Mouse (Mus musculus): ENCODE measurements at regions not wholly inside any gene's neighbourhood (a gene's known extent, or its start where the extent isn't known, plus 50 kb on each side); places are given as distances from the start of the nearest gene placed in this dataset.

DNA sequence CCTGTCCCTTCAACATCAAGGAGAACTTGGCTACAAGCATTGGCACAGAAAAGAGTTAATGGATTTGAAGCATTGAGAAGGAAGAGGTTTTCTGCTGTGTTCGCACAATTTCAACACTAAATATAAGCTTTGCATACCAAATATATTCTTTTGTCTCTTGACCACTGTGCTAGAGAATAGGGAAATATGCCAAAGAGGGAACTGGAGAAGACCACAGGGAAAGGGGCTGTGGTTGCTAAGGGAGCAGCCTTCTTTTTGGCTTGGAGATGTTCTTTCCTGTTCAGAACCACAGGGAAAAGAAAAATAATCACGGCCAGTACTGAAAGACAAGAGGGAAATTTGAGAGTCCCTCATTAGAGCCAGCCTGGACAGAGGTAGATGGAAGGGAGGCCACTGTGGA lies 352.8 kb downstream of the Kctd12 start:
- DNase-seq (ENCODE audit: low read depth, low spot score): no peak

DNA sequence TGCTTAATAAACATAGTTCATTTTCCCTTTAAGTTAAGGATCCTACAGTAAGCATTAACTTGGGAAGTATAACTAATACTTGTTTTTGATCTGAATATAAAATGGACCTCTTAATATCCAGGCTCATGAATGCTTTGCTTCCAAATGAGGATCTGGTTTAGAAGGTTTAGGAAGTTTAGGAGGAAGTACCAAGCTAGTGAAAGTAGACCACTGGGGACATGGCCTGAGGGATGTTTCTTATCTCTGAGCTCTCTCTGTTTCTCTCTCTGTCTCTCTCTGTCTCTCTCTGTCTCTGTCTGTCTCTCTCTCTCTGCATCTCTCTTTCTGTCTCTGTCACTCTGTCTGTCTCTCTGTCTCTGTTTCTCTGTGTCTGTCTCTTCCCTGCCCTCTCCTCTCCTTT lies 360.9 kb downstream of the Kctd12 start:
- no peak for DNase-seq (ENCODE audit: low read depth, low spot score)

DNA sequence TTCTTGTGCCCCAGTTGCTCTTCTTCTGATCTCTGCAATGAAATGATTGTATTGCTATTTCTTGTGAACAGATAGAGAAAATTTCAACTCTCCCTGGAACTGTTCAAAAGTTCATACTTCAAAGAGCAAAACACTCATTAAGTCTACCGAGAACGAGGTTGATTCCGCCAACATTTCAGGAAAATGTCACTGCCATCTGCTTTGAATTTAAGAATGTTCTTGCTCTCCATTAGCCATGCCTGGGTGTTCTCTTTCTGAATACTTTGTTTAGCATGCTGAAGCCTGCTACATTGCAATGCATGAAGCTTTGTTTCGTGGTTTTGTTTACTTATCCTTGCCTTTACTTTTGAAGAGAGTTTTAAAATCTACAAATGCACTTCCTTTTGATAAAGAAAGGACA lies 363.4 kb downstream of the Kctd12 start:
- no peak for DNase-seq (ENCODE audit: low read depth, low spot score)

DNA sequence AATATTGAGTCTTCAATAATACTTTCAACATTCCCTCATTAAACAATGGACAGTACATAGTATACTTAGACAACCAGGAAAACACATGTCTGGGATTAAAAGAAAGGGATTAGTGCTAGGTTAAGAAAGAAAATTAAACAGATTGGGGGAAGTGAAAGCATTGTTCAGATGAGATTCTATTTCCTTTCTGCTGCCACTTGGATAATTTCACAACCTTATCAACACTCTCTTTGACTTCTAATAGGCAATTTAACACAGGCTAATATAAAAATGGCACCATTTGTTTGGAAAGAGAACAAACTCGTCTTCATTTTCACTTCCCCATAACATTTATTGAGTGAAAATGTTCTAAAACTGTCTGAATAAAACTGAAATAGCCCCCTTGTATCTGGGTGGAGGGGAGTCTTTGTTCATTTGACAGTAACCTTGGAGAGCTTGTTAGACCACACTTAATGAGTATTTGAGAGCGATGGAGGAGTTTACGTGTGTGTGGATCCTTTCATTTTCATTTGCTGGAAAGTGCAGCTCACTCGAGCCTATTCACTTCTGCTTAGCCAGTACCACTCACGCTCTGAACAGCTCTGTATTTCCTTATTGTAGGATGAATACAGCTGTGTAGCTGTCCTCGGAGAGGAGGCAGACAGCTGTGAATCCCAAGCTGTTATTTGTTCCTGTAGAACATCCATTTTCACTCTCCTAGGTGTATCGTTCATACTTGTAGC lies 366.7 kb downstream of the Kctd12 start:
- no peak for DNase-seq (ENCODE audit: low read depth, low spot score)

DNA sequence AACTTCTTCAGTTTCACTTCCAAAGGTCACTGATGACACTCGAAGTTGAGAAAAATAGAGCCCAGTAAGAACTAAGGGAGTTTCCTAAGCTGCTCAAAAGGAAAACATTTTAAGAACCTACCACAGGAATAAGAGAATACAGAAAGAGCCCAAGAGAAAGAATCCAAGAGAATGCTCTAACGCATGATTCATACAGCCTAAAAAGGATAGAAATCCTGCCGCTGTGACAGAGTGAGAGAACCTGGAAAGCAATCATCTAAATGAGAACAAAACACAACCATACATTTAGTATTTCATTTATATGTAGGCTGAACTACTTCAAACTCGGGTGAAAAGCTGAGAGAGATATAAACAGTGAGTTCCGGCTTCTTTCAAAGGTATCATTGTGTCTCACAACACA lies 376.4 kb downstream of the Kctd12 start:
- no peak for DNase-seq (ENCODE audit: low read depth, low spot score)

DNA sequence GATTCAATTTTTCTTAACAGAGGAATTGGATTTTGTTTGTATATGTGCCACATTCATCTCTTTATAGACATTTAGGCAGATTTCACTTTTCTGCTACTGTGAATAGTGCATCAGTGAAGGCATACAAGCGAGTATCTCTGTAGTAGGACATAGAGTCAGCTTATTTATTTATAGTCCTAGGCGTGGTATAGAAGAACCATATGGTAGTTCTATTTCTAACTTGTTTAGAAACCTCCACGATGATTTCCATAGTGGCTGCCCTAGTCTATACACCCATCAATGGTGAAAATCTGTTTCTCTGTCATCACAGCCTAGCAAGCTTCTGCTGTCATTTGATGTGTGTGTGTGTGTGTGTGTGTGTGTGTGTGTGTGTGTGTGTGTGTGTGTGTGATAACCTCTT lies 387.6 kb downstream of the Kctd12 start:
- DNase-seq (ENCODE audit: low read depth, low spot score): no peak

DNA sequence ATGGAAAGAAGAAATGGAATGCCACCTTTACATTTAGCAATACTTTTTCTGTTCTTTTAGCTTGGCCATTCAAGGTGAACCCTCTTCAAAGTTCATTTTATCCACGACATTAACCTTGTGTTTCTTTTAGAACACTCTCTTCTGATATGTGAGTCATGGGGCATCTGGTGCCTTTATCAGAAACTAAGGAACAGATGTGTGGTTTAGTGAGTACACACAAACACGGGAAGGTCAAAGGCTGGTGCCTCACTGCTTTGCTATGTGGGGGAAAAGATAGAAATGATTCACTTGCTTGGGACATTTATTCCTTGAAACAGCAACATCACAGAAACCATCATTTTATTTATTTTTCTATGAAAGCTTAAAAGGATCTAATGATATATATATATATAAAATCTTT lies 428.7 kb downstream of the Kctd12 start:
- DNase-seq (ENCODE audit: low read depth, low spot score): no peak

DNA sequence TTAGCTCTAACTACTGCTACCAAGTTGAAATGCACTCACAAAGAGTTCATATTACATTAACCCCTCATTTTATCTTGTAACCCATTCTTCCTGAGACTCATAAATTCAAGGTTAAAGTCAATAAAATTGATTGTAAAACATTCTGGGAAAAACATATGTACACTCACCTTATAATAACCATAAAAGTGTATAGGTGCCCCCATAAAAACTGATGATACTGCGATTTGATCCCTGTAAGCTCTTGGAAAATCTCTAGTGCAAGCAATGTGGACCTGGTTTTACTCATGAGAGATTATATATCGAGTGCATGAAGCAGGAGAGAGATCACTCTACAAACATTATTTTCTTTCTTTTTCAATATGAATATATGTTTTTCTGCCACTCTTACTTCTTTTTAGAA lies 429.8 kb downstream of the Kctd12 start:
- no peak for DNase-seq (ENCODE audit: low read depth, low spot score)

DNA sequence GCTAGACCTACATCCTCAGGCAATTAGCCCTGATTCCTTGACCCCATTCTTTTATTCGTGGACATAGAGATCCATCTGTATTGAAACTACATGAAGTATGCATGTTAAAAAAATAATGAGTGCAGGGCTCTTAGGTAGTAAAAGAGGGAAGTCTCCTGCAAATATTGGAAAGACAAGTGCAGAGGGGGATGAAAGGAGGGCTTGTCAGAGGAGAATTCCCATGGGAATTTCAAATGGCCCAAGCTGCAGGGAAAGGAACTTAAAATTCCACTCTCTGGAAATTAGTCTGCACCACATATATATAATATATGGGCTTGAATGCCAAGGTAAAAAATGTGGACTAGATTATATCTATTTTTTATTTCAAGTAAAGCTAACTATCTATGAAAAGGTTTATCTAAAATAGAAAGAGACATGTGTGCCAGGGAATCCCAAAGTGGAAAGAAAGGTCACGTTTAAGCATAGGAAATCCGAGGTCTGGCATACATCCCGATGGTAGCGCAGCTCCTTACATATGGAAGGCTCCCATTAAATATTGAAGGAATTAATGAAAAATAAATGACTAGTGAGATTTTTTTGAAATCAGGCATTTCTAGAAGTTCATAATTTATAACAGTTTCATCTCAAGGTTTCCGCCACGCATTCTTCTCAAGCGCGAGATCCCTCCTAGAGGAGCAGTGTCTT lies 457.4 kb downstream of the Kctd12 start:
- DNase-seq (ENCODE audit: low read depth, low spot score): no peak

DNA sequence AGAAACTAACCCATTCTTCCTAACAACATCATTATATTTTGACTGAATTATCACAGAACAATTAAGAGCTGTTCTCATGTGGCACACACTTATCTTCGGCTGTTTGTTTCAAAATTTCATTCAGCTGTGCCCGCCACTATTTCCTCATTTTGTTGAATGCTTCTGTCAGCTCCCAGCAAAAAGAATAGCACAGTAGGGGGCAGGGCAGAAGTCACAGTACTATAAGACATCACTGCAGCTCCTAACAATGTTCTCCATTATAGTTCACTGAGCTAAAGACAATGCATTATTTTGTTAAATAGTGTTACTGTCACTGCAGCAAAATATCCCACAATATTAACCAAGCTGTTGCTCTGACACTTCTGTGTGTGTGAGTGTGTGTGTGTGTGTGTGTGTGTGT lies 465.7 kb downstream of the Kctd12 start:
- no peak for DNase-seq (ENCODE audit: low read depth, low spot score)

DNA sequence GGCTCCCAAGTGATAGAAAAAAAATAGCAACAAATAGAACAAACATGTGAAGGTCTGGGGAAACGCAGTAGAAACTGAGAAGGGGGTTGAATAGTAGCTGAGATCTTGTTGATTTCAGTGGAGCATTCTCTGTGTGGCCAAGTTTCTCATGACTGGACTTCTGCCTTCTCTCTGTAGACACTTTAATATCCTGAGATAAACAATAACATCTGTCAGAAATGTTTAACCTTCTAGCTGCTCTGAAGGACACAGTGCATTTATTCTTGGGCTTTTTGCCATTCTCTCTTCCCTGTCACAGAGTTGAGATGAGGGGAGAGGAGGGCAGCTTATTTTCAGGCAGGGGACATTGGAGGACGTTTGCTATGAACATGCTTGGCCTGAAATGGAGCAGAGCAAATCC lies 467.9 kb downstream of the Kctd12 start:
- DNase-seq (ENCODE audit: low read depth, low spot score): no peak

DNA sequence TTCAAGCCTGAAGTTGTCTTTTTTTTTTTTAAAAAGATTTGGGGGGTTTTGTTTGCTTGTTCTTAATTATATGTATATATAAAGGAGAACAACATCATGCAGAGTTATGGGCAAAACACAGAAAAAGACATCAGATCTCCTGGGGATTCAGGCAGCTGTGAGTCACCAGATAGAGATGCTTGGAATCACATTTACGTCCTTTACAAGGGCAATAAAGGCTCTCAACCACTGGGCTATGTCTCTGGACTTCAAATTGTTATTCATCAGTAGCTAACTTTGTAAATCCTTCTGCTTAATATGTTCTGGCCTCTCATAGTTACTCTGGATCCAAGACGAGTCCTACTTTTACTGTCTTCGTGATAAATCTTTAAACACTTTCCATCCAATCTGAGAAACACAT lies 469.8 kb downstream of the Kctd12 start:
- DNase-seq (ENCODE audit: low read depth, low spot score): no peak

DNA sequence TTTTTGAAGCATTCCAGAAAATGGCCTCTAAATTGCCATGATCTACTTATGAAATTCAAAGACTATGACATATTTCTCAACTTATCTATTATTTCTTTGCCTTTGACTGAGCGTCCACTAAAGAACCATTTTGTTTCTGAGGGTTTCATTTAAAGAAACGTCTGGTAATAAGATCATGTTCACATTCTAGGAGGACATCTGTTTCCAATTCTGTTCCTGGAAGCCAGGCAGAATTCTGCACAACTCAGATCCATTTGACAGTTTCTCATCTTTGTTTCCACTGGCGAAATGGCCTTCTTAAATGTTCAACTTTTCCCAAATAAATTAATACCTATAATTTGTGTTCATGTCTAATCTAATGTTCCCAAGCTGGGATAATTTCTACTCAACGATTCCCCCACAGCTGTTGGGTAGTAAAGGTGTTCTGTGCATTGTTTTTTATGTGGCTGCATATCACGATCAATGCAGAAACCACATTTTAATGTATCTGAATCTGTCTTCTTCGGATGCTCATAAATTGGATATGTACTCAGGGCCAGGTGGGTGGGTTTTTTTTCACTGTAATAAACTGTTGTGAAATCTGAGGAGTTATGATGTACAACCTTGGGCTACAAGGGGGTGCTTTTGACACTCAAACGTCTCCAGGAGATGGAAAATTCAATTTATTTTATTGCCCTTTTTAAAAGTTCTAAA lies 470.6 kb downstream of the Kctd12 start:
- DNase-seq (ENCODE audit: low read depth, low spot score): no peak

DNA sequence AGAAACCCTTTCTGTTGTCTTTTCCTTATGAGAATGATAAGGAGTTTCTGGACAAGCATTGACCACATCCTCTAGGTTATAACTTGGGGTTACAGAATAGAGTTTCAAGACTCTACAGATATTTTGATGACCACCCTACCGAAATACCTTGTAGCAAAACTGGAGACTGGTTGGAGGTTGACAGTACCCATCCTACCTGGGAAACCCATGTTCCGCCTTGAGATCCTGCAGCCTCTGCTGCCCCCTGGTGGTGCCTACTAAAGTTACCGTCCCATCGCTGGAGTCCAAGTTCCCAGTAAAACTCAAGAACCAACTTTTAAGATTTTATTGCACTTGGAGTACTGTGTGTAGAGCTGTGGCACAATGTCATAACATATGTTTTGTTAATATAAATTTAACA lies 472.1 kb downstream of the Kctd12 start:
- DNase-seq (ENCODE audit: low read depth, low spot score): peak; percentile 29

DNA sequence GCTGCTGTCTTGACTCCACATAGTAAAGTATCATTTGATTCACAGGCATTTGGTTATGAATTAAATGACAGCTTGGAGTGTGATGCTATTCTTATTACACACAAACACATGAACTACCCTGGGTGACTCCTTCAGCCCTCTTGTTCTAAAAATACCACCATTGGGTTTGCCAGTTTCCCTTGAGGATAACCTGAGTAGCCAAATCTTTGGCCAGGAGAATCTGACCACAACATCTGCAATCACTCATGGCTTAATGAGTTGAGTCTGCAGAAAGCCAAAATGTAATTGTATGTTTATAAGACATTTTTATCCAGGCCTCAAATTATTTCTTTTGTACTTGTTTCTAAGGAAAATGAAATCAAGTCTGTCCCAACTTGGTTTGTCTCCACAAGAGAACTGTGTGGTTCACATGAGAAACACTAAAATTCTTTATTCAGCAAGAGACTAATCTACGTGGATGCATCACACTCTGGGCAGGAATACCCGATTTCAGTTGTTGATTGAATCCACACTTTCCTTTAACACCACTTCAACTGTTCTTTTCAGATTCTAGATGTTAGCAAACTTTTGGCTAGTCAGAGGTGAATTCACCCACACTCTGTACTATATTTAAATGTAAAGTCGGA lies 476.6 kb downstream of the Kctd12 start:
- no peak for DNase-seq (ENCODE audit: low read depth, low spot score)

DNA sequence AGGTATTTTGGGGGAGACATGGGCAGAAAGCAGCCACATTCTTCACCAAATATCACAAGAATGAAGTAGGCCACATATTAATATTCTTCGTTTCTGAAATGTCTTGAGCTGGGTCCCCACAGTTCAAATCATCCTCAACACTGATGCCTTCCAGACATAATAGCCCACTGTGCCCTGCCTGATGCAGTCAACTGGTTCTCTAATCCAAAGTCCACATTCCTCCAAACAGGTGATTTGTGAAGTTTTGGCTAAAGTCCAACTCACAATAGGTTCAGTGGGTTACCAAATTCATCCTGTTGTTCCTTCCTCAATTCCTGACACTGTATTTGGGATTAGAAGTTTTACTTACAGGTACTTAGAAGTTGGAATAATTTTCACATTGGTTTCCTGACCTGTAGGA lies 485.3 kb downstream of the Kctd12 start:
- no peak for DNase-seq (ENCODE audit: low read depth, low spot score)

DNA sequence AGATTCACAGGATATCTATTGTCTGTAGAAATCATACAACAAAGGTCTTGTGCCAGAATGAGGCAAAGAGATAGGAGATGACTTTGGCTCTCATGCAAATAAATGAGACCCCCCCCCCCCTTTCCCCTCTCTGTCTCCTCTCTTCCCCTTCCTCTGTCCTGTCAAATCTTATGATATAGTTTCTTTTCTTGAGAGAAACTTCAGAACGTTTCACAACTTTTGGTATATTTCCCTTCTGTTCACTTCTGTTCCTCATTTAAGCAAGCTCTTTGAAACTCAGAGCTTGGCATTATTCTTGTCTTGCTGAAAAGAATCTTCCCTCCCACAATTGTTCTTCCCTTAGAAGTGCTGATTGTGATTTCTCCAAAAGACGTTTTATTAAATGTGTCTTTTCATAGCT lies 490.1 kb downstream of the Kctd12 start:
- DNase-seq (ENCODE audit: low read depth, low spot score): no peak

DNA sequence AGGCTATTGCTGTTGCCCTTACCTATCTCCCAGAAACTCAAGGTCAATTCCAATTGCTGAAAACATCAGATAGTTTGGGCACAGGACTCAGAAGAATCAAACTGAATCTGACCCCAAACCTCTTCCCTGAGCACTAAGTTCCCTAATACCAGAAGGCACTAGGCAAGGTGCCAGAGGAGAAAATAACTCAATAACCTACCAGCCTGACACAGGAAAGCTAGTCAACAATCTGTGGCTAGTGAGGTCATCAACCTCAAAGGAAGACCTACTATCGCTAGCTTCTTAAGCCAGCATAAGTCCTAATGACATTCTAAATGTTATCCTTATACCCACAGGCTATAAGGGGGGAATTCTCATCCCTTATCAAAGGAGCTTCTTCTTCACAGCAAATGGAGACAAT lies 491.2 kb downstream of the Kctd12 start:
- no peak for DNase-seq (ENCODE audit: low read depth, low spot score)

DNA sequence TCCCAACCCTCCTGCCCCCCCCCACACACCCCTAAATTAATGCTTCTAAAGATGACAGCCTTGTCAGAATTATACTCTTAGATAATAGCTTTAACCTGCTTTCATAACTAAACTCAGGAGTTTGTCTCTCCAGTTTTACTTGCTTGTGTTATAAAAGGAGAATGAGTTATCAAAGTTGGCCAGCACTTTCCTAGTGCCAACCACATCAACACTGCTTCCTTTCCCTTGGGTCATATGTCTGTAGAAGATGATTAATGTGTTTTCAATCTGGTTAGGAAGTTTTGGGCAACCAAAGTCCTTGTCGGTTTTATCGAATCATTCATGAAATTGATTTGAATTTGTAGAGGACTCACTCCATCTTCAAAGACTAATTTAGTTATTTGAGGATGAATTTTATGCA lies 505.3 kb downstream of the Kctd12 start:
- no peak for DNase-seq (ENCODE audit: low read depth, low spot score)

DNA sequence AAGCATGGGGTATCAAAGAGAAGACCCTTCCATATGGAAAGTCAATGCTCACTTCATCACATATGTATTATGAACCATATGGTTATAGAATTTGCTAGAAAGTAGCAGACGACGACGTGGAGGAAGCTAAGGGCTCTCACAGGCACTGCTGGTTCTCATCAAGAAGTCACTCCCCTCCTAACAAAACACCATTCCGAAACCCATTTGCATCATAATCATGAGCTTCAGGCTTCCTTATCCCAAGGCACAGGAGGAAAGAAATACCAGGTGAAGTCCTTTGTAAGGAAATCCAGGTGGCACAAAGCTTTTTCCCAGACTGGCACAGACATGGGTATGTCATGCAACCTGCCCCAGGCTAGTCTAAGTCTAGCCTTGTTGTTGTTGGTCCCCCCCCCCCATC lies 513.1 kb downstream of the Kctd12 start:
- DNase-seq (ENCODE audit: low read depth, low spot score): no peak

DNA sequence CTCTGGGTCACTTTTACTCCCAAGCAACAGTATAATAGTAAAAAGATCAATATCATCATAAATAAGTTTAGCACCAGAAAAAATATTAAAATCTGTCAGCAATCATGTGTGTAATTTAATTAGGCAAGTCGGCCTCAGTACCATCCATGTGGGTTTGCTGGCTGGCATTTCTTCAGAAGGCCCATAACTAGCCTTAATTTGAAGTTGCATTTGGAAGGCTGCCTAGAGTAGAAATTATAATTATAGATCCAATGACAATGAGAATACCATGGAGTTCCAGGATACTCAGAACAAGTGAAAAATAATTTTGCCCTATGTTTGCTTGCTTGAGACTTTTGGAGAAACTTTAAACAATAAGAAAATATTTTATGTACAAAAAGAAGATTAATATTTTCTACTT lies 521.4 kb downstream of the Kctd12 start:
- no peak for DNase-seq (ENCODE audit: low read depth, low spot score)

DNA sequence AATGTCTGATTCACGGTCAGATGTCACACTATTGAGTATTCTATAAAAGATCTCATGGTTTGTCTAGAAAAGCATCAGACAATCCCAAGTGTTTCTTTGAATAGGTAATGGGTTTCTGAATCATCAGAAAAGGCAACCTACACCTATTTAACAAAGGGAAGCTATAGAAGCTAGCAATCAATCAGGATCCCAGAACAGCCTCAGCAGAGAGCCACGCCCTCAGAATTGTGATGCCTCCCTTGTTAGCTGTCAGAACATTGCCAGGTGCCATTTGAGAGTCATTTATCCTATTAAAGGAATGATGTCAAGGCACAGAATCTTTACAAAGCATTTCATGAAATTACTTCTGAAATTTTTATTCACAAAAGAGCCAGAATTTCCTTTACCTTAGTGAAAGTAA lies 542.7 kb downstream of the Kctd12 start:
- DNase-seq (ENCODE audit: low read depth, low spot score): no peak
